Mouse (Mus musculus): ENCODE measurements at regions not wholly inside any gene's neighbourhood (a gene's known extent, or its start where the extent isn't known, plus 50 kb on each side); places are given as distances from the start of the nearest gene placed in this dataset.

DNA sequence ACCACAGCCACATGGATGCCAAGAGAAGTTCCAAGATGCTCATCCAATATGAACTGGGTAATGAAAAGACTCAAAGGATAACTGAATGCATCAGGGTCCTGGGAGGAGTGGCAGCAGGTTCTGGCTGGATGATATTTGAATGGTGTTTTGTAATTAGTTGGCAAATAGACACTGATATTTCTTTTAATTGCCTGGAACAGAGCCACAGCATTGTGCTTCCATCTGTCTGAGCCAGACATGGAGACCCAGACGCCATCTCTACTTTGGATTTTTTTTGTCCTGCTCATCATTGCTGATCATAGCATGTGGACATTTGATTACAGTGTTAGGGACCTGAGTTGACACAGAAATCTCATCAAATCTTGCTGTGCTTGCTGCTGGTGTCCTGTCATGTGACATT is 111.4 kb upstream of the Astn2 start:
- TF ChIP-seq CTCF (IDR thresholded peaks at IDR 0.05; ENCODE audit: insufficient read depth, low read length), result no peak
- TF ChIP-seq POLR2A (IDR thresholded peaks at IDR 0.05; ENCODE audit: borderline replicate concordance, extremely low read depth, low read depth, low read length), result no peak
